Mouse (Mus musculus) thymus, postnatal 0 days (tissue): ENCODE measurements around the gene Ppp1r15b. TPM values are rescaled to one million over a fixed set of nuclear protein-coding genes. Genes with fewer than 3 reads are reported as not detected.

Experiments used
- DNase-seq: peaks from one replicate; pipeline ENCODE4 v3.0.0-alpha.2; 2015; ENCODE audit warnings: low spot score
- polyA plus RNA-seq: library from polyadenylated mRNA; unstranded; fragments of >200 nt; fragmentation: Nextera tagmentation; extraction: Ambion mirVana; gene quantifications from 2 replicates; pipeline ENCODE4 v1.2.1, GENCODE M21; 2015

Gene Ppp1r15b
- polyA plus RNA-seq, 1 experiment from 2014 or later, result 32.4 TPM

DNA sequence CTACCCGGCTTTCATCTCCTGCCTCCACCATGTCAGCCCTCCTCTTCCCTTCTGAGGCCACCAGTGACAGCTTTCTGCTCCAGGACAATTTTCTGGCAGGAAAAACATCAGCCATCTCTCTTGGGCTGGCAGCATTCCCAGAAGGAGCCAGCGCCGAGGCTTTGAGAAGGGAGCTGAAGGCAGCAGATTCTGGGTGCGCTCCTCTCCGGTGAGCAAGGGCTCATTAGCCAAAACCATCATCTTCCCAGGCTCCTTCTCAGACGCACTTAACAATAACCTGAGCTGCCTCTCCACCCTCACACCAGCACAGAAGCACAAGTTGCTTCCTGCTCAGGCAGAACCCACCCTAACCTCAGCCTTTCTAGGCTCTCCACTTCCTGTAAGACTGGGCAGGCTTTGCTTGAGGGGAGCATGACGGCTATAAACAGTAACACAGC lies 28.2 kb downstream of the Ppp1r15b start:
- DNase-seq, result peak; percentile 75

DNA sequence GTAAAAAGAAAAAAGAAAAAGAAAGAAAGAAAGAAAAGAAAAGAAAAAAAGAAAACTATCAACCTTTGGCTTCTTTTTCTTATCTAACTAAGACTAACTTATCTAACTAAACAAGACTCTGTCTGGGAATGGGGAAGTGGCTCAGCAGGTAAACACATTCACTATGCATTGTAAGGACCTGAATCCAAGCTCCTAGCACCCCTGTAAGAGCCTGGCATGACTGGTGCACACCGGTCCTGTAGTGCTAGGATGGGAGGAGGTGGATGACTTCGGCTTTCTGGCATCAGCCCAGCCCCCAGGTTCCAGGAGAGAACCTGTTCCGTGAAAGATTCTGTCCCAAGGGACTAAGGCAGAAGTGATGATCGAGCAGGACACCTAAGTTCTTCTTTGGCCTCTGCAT lies 30.6 kb downstream of the Ppp1r15b start:
- DNase-seq, result no peak

DNA sequence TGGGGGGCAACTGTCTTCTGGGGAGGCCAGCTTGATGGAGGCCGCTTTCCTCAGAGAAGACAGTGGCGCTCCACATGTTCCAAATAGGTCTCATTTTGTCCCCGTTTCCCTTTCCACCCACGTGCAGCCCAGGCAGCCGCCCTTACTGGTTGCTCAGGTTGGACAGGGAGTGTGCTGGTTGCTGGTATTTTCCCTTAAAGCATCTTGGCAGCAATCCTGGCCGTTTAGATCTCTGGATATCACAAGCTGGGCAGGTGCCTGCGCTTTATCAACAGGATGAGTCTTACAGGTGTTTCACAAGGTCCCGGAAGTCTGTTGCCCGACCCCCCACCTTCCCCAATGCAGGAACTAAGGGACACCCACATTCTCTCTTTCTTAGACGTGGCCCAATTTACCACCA lies 31.1 kb downstream of the Ppp1r15b start:
- no peak for DNase-seq

DNA sequence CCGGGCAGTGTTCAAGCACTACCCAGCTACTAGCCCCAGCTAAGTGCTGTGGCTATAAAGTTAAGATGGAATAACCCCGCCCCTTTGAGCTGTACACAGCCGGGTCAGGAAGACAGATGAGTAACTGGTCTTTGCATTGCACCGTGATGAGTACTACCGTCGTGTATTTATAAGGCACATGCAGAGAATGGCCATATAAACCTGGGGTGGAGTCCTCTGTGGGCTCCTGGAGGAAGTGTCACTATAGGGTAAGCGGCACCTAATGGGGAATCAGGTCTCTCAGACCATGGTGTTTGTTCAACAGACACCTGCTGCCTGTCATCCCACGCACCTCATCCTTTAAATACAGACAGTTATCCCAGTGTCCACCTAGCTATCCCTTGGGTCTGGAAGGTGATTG lies 32.0 kb downstream of the Ppp1r15b start:
- DNase-seq, result no peak

DNA sequence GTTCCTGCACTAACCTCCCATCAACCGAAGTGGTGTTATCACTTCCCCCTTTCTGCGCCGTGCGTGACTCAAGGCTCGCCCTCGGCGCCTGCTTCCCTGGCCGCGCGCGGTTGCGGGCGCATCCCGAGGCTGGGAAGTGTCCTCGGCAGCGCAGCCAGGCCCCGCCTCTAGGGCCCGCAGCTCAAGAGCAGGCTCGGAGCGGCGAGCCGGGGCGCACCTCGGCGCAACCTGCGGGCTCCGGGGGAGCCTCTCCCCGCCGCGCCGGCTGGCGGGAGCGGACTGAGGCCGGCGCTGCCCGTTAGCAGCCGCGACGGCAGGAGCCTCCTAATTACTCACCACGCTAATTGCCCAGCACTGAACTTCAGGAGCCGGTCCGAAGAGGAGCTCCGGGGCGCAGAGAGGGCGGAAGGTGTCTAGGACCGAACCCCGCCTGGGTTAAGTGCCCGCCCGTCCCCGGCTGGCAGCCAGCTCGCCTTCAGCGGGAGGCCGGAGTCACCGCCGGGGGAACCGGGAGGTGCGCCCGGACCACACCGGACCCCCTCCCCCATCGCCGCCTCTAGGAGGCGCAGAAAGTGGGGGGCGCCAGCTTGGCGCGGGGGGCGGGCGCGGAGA lies 33.0 kb downstream of the Ppp1r15b start, which contains the start of gene Plekha6:
Gene Plekha6 (plus strand): TSS at position 391 of the 612 bp plus-strand sequence.
- DNase-seq, result no peak

DNA sequence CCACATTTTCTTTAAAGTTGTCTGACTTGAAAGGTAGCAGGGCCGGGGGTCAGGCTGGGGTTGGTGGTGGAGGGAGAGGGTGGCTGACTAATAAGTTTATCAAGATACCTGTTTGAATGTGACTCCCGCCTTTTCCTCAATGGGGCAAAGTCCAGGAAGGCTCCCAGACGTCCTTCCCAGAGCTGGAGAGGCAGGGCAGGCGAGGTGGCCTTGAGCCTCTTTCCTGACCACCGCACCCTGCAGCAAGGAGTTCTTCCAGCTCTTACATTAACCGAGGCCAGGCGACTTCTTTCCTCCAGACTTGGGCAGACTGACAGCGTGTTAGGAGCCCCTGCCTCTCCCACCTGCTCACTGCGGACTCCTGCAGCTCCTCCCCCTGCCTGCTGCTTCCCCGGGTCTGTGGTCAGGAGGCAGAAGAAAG lies 33.7 kb downstream of the Ppp1r15b start:
- peak; percentile 29 for DNase-seq

DNA sequence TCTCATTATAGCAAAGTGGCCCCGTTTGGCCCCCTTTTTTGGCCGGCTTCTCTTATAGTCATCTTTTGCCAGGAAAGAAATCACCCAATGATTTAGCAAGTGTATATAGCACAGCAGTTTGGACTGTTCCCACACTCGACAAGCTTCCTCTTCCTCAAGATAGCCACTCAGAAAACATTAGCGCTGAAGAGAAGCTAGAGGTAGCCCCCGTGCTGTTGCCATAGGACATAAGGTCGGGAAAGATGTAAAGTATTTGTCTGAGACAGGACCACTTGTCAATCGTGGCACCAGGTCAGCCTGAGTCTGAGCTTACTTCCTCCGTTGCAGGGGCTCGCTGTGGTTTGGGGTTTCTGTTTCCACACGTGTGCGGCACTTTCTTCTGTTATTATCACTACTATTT lies 34.2 kb downstream of the Ppp1r15b start:
- DNase-seq, result no peak

DNA sequence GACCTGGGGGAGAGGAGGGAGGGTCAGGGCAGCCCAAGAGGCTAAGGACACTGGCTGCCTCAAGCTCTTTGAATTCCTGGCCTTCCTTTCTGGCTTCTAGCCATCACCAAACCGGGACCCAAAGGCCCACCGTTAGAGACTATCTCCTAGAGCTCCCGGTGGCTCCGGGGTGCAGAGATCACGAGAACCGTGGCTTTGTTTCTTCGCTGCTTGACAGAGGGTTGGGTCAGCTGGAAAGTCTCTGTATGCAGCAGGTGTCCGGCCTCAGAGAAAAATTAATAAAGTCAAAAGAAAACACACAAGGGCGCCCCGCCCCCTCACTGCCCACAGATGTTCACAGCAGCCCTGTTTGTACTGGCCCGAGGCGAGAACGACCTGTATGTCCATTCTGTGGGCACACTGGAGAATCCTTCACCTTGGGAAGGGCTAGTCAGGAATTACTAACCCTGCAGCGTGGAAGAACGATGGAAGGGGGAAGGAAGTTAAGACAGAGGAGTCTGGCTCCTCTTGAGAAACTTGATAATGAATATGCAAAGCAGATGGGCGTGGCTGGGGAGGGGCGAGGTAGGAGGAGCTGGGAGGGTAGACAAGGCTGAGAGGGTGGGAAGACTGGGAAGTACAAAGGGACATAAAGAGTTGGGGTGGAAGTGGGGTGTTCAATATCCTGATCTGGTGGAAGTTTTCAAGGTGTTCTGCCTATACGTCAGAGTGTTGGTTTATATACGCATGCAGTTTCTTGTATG lies 37.5 kb downstream of the Ppp1r15b start:
- DNase-seq, result no peak

DNA sequence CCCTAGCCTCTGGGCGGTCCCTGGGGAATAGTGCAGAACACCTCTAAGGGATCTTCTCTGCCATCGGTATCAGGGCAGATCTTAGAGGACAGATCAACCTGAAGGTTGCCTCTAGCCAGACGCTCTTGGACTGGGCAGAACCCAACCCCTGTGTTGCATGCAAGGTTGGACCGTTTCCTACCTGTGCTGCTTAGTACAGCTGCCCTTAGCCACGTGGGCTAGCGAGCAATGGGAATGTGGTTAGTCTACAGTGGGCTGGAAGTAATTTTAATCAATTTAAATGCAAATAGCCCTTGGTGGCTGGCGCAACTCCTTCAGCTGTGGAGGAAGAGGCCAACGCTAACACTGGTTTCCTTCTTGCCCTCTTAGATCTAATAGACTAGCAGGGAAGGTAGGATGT lies 39.3 kb downstream of the Ppp1r15b start:
- DNase-seq, result no peak

DNA sequence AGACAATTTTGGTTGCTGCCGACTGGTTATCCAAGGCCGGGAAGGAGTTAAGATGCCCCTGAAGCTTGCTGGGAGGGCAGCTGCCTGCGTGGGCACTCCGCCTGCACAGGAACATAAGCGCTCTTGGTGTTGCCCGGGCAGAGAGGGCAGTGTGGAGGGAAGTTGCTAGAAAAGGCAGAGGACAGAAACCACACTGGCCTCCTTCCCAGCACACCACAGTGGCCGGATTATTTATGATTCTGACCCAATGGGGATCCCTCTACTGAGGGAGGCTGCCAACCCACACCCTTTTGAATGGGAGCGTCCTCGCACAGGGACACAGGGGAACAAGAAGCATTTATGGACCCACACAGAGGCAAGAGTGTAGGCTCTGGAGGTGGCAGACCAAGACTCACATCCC lies 40.4 kb downstream of the Ppp1r15b start:
- DNase-seq, result no peak

DNA sequence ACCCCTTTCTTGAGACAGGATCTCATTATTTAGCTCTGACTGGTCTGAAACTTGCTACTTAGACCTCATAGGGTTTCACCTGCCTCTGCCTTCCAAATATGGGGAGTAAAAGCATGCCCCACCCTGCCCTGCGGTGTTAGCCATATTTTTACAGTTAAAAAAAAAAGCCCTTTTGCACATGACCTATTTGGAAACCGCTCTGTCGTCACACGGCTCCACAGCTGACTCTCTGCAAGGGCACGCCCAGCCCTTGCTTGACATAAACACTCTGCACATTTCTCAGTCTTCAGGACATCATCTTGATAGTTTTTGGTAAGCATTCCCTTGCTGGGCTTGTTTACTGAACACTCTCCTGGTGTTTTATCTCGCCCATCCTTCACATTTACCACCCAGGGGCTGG lies 44.2 kb downstream of the Ppp1r15b start:
- no peak for DNase-seq

DNA sequence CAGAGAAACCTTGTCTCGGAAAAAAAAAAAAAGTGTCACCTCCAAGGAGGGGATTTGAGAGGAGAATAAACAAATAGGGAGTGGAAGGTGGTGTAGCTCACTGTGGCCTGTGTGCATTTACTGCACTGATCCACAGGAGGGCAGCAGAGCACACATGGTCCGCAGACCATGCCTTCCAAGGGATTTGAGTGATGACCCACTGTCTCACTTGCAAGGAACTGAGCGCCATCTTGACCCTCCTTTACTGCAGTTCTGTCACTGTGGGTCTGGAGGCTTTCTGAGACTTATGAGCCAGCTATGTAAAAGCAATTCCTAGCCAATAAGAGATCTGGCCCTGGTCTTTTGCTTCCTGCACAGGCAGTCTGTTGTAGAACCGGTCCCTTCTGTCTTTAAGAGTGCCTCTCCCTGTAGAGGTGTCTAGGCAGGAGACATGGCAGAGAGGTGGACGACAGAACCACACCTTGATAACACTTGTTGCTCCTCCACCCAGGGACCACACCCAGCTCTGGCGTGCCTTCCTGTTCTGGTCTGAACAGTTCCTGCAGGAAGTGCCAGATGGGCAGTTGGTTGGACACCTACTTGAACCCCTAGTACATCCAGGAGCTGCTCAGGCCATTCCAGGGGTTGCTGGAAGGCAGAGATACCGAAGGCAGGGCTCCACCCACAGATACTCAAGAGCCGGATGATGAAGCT lies 46.7 kb downstream of the Ppp1r15b start:
- peak; percentile 55 for DNase-seq

DNA sequence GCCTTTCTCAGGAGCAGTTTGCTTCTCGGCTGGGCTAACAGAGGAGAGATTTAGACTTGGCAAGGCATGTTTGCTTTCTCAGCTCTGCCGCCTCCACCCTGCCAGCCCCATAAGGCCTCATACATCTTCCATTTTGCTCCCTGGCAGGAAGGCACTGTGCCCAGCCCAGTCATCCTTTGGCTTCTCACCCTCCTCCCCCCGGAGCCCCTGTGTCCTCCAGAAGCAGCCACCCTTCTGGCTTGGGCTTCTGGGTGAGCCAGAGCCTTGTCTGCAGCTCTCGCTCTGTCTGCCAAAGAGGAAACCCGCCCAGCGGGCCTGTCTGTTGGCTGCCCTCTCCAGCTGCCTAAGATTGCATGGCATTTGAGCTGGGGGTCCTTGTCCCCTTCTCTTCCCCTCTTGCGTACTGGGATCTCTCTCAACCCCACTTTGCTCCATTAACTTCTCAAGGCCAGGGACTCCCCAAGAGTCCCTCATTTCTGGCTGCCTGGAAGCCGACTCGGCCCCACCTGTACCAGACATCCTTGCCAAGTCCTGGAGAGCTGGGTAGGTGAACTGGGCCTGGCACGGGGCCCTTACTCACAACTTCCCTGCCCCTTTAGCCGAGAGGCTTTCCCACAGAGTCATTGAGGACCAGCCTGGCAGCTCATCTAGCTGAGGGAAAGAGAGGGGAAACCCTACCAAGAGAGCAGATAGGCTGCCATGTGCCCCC lies 47.9 kb downstream of the Ppp1r15b start:
- DNase-seq, result no peak

DNA sequence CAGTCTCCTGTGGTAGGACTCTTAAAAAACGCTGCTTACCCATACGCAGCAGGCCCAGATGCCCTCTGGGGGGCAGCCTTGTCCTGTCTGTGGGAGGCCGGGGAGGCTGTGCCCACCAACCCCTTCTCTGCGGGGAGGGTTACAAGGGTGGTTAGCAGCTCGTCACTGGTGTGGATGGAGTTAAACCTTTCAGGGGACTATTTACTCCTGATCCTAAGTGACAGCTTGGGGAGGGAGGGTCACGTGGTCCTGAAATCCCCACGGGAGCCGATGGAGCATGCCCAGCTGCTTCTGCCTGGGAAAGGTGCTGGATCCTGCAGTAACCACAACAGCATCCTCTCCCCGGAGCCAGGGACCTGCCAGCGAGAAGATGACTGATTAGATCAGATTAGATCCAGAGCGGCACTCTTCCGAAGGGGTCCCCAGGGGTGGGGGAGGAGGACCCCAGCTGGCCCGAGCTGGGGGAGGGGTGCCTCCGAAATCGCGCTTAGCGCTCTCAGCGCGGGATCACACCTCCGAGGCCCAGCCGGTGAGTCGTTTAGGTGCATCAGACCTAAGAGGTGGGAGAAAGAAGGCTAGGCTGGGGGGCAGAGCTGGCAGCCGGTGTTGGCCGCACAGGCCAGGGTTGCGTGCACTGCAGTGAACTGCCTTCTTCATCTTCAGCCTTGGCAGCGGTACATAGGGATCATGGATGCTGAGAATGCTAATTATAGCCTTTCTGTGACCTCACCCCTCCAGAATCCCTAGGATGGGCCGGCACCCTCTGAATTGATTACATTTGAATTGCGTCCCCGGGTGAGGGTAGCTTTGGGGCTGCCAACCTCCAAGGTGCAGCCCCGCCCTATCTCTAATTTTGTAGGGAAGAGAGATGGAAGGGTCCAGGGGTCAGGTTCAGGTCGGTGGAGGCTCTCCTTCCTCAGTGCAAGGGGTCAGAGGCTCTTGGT lies 50.4 kb downstream of the Ppp1r15b start:
- DNase-seq, result peak; percentile 74

DNA sequence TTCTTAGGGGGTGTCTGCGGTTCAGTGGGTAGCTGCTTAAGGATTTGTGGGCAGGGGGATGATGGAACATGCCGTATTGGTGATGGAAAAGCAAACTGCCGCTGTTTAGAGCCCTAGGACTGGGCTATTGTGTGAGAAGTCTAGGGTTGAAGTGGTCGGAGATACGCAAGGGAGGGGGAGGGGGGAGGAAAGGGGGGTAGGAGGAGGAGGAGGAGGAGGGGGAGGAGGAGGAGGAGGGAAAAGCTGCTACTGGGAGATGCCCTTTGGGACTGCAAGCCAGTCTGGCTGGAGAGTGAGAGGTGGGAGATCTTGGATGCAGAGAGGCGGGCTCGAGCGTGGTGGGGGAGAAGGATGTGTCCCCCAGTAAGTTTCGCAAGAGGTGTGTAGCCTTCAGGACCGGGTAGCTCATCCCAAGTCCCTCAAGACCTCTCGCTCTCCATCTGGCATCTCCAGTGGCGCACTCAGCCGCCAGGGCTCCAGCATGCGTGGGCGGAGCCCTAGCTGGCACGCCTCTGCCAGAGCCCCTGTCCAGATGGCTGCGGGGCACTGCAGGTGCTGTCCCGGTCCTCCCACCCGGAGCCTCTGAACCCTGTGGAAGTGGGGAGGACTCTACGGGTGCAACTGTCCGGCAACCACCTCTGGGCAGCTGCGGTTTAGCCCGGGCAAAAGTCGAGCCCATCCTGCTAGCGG lies 51.2 kb downstream of the Ppp1r15b start:
- DNase-seq, result no peak

DNA sequence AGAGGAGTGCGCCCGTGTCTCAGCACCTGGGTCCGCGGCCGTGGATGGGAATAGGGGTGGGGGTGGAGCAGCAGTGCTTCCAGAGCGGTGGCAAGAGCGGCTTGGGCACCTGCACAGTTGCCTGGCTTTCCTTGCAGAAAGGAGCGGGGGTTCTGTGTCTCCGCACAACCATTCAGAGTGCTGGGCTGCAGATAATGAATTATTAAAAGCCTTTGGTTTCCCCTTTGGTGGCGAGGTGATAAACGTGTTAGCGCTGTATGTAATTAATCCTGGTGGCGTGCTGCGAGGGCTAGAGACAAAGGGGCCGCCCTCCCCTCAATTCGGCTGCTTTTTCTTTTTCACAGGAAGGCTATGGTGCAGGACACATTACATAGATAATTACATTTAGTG lies 51.8 kb downstream of the Ppp1r15b start:
- DNase-seq, result no peak

DNA sequence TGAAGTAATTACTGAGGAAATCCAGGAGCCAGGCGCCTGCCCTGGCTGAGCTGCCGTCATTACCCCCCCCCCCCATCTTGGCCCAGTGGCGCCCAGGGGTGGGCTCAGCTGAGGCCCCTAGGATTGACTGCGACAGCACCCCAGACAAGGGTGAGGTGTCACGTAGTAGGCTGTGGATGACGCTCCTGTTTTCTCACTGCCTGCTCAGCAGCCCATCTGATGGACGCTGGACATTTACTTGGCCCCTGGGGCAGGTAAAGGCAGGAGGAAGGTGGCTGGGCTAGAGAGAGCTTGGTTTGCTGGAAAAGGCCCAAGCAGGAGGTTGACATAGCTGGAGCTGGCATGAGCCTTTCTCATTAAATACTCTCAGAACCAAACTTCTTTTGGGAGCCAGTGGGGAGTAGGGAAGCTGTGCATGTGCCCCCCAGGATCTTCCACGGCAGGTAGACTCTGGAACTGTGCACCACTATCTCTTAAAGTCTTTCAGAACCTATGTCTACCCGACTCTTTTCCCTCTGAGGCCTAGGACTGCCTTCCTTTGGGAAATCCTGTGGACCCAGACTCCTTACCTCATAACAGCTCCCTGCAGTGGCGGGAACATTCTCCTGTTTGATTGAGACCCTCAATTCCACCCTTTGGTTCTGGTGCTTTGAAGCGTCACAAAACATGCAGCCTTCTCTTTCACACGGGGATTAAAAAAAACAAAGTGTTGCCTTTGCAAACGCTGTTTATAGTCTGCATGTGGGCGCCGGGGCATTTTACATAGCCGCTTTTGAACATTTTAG lies 52.4 kb downstream of the Ppp1r15b start:
- DNase-seq, result no peak

DNA sequence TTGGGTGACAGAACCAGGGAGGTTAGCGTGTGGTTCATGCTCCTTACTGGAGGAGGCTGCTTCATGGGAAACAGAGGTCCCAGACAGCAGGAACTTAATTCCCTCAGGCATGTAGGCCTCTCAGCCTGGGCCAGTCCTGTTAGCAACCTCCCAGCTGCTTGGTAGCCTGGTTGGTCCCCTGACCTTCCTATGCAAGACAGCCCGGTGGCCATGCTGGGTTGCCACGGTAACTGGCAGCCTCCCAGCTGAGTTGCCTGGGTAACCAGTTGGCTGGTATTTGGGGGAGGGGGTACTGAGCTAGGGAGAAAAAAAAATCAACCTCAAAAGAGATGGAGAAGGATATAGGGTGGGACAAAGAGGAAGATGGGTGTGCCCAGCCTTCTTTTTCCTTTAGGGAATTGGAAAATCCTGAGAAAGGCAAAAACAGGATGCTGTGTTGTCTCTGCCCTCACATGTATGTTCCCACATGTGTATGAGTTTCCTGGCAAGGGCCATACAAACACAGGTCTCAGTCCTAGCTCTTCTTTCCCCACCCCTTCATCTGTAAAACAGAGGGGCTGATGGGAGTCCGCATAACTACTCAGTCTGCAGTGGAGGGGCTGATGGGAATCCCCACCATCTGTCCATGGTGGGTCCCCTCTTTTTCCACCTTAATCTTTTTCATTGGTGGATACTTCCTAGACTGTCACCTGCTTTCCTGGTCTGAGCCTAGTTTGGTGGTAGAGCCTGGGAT lies 57.2 kb downstream of the Ppp1r15b start:
- no peak for DNase-seq

DNA sequence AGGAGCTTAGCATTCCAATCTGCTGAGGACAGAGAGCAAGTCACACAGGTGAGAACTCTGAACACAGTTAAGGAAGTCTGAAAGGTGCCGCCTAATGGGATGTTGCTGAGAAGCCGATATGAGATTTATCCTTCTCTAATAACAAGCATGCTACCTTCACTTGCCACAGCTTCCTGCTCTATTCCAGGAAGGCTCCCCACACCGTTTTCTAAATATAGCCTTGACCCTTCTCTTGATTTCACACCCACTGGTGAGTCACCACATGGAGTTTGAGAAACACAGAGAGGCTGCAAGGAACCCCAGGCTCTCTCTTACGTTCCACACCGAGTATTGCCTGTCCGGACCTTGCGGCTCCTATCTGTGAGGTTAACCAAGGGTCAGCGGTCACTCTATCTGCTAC lies 57.8 kb downstream of the Ppp1r15b start:
- no peak for DNase-seq
